Mouse (Mus musculus) testis, adult 2 months (tissue): Measurements from ENCODE around the gene Prss56.

Source experiments
- CTCF ChIP-seq: fragments of 200-500 bp; IDR thresholded peaks from 2 replicates; pipeline ENCODE4 v1.5.1; 2012; ENCODE audit warnings: low read depth, mild to moderate bottlenecking, inconsistent platforms, low read length, moderate library complexity; ENCODE audit not compliant: control insufficient read depth, insufficient read depth, insufficient replicate concordance
- POLR2A ChIP-seq: fragments of 200-500 bp; IDR thresholded peaks from 2 replicates; pipeline ENCODE4 v1.6.1; 2012; ENCODE audit warnings: low read depth, mild to moderate bottlenecking, inconsistent platforms, low read length, moderate library complexity; ENCODE audit not compliant: control insufficient read depth

DNA sequence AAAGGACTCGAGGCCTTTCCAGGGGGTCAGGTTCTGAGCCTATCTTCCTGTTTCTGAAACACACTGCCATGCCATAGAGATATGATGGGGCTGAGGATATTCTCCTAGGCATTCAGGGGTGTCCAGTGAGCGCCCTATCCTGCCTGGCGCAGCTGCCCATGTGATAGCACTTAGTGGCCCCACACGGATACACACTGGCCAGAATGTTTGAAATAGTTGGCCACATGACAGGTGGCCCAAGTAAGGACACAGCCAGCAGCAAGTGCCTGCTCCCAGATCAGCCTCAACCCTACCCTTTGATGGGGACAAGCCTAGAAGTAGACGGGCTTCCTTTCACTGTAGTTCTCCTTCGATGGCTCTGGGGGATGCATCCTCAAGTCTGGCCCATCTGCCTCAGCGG, 21.4 kb downstream of the Prss56 start, which contains the start of gene Chrng:
- TF ChIP-seq CTCF (no peak), POLR2A (no peak)
